Mouse (Mus musculus): ENCODE results near the gene Emilin1.

Gene Emilin1

GRCm38 (mm10) chr5:30961545-30962505 lies 48.6 kb downstream of the Emilin1 start:
- no peak for DNase-seq

DNA sequence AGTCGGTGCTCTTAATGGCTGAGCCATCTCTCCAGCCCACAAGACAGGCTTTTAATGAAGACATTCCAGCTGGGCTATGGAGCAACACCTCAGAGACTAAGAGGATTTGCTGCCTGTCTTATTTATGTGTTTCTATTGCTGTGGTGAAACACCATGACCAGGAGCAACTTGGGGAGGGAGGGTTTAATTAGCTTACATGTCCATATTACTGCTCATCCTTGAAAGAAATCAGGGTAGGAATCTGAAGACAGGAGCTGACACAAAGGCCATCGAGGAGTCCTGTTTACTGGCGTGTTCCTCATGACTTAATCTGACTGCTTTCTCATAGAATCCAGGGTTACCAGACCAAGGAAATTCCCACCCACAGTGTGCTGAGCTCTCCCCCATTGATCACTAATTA lies 50.7 kb downstream of the Emilin1 start:
- no peak for DNase-seq

DNA sequence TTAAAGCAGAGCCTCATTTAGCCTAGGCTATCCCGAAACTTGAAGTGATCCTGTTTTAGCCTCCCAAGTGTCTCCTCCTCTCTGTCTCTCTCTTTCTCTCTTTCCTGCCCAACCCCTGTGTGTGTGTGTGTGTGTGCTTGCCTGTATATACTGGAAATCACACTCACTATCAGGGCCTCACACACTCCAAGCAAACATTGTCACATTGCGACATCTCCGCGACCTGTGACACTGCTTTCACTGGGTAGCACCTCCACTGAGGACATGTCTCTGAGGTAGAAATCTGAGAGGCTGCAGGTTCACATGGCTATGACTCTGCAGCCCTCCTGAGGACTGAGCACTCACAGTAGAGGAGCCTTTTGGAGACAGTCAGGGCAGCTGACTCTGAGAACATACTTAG lies 53.0 kb downstream of the Emilin1 start:
- no peak for DNase-seq

DNA sequence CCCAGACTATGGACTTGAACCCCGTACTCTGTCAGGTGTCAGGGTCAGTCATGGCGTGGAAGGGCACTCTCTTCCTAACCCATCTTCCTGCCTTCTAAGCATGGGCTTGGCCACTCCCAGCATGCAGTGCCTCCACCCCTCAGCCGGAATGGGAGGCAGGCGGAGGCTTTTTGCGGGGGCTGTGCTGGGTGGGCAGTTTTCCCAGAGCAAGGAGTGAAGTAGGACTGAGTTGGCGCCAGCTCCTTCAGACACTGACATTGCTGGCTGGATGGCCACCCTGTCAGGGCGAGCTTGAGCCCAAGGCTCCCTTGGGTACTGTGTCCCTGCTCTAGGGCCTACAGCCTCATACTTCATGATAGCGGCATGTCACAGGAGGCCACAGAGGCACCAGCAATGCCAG lies 55.2 kb downstream of the Emilin1 start, which contains the start of gene Tcf23:
Gene Tcf23 (plus strand): TSS at position 247 of the 400 bp plus-strand sequence.
- DNase-seq, result no peak

DNA sequence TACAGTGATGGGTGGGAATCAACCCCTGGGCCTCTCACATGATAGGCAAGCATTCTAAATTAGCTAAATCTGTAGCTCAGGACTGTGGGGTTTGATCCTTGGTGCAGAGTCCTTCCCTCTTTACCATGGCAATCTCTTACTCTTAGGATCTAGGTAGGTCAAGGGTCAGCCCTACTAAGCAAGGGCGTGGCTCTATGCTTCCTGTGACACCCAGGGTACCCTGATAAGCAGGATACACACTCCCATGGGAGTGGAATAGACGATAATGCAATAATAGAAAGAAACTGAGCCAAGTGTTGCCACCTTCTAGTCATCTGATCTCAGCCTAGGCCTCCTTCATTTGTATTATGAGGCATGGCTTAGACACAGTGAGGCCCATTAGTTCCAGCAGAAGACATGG lies 56.2 kb downstream of the Emilin1 start:
- no peak for DNase-seq
